Mouse (Mus musculus): ENCODE measurements around the gene Smyd3. TPM values are rescaled to one million over a fixed set of nuclear protein-coding genes. Genes with fewer than 3 reads are reported as not detected.

Gene Smyd3
- polyA plus RNA-seq, 1 experiment from 2014 or later = 13.1 TPM

GRCm38 (mm10) chr1:179136461-179137144 lies 381.2 kb downstream of the Smyd3 start:
- Histone ChIP-seq H3K9me3 (ENCODE audit: control insufficient read depth, low read length) (no peaks in the 10 kb centered on the region; the same call in 1 of the 2 replicates), H3K36me3 (ENCODE audit: control insufficient read depth, insufficient read depth, low read length) (no peaks in the 10 kb centered on the region), H3K4me1 (ENCODE audit: control insufficient read depth, insufficient read depth, low read length) (no peaks in the 10 kb centered on the region), H3K4me2 (no peak overlapping the region), H3K4me3 (ENCODE audit: low read depth, low read length) (no peak overlapping the region), H3K27ac (ENCODE audit: low read depth, low read length) (no peak overlapping the region), H3K27me3 (ENCODE audit: control insufficient read depth, insufficient read depth, low read length) (no peaks in the 10 kb centered on the region), H3K9ac (ENCODE audit: low read length) (no peak overlapping the region)
- WGBS = 72% methylated on average over 14 of the region's 14 CpGs
- no peak for ATAC-seq (ENCODE audit: low FRiP score)
- no peak for DNase-seq (ENCODE audit: low spot score, missing footprints)

- Histone ChIP-seq H3K27me3 (ENCODE audit: control insufficient read depth, insufficient read depth, low read length) (no peaks in the 10 kb centered on the region), H3K4me3 (ENCODE audit: low read depth, low read length) (no peak overlapping the region), H3K27ac (ENCODE audit: low read depth, low read length) (no peak overlapping the region), H3K4me2 (no peak overlapping the region), H3K36me3 (ENCODE audit: control insufficient read depth, insufficient read depth, low read length) (no peaks in the 10 kb centered on the region), H3K9ac (ENCODE audit: low read length) (no peak overlapping the region), H3K9me3 (ENCODE audit: control insufficient read depth, low read length) (no peaks in the 10 kb centered on the region; the same call in 1 of the 2 replicates), H3K4me1 (ENCODE audit: control insufficient read depth, insufficient read depth, low read length) (no peaks in the 10 kb centered on the region)
- 93% methylated on average over 5 of the region's 5 CpGs for WGBS
- ATAC-seq (ENCODE audit: low FRiP score) = no peak
- no peak for DNase-seq (ENCODE audit: low spot score, missing footprints)
Measured at GRCm38 (mm10) chr1:179129995-179130394, 387.8 kb downstream of the Smyd3 start.

GRCm38 (mm10) chr1:179126287-179126686 lies 391.6 kb downstream of the Smyd3 start:
- H3K9me3 ChIP-seq (ENCODE audit: control insufficient read depth, low read length) = no peaks in the 10 kb centered on the region
- H3K4me2 ChIP-seq = no peak overlapping the region
- no peak overlapping the region for H3K9ac ChIP-seq (ENCODE audit: low read length)
- WGBS = 89% methylated on average over 3 of the region's 3 CpGs
- ATAC-seq (ENCODE audit: low FRiP score) (no peak), DNase-seq (ENCODE audit: low spot score, missing footprints) (no peak)
- H3K27me3 ChIP-seq (ENCODE audit: control insufficient read depth, insufficient read depth, low read length) = no peaks in the 10 kb centered on the region
- no peak overlapping the region for H3K27ac ChIP-seq (ENCODE audit: low read depth, low read length)
- no peak overlapping the region for H3K4me3 ChIP-seq (ENCODE audit: low read depth, low read length)
- no peaks in the 10 kb centered on the region for H3K4me1 ChIP-seq (ENCODE audit: control insufficient read depth, insufficient read depth, low read length)
- no peaks in the 10 kb centered on the region for H3K36me3 ChIP-seq (ENCODE audit: control insufficient read depth, insufficient read depth, low read length)

DNA sequence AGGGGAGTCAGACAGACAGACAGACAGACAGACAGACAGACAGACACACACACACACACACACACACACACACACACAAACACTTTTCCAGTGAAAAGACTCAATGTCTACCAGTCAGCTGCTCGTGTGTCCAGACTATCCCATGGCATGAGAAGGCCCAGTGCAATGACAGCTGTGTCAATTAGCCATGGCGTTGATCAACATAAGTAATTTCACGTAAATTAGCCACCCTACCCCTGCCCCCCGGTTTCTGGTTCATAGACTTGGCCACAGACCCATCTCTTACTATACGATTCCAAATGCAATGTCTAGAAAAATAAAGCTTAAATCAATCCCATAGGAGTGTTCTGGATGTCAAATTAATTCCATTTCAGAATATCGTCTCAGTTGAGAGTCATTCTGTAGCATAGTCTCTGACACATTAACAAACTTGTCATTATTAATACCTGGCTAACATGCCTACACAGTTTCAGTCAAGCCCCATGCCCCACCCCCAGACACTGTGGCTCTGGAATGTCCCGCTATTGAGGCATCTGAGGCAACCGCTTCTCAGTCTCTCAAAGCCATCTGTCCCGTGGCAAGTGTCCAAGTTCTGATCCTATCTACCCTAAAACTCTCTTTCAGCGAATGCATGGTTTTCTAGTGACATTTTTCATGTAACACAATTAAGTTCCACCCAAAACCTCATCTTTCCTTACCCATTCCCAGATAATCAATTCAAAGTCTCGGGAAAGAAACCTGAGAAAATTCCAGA lies 395.2 kb downstream of the Smyd3 start:
- Histone ChIP-seq H3K4me3 (ENCODE audit: low read depth, low read length) (no peak overlapping the region), H3K27ac (ENCODE audit: low read depth, low read length) (no peak overlapping the region)
- DNase-seq (ENCODE audit: low spot score, missing footprints) = no peak

DNA sequence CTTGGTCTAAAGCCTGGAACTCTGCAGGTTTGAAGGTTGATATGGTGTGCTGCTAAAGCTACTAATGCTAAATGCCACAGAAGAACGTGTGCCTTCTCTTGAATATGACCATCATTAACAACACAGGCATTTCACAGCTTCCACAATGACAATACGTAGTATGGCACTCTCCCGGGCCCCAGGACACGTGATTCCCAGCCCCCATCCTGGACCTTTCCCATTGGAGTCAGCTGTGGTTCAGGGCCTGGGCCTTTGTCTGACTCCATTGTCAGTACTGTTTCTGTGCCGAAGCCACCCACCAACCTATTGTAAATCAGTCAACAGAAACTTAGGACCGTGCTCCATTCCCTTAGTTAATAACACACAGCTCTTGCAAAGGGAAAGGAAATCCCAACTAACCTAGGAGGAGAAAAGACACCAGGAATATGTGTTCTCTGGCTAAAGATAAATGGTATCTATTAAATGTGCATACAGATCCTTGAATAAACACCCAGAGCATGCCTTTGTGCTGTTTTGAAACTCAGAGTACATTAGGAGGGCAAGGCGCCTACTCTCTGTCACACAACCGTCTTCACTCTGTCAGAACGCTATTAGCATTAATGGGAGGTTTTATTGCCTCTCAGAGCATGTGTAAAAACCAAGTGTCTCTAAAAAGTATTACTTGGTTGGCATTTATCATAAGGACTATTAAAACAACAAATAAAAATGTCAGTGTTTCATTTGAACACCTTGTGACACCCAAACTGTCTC lies 397.4 kb downstream of the Smyd3 start:
- ATAC-seq (ENCODE audit: low FRiP score) = peak; percentile 69; the same call in 1 of the 2 replicates
- Histone ChIP-seq H3K4me1 (ENCODE audit: control insufficient read depth, insufficient read depth, low read length) (peaks cover 8% of the 10 kb centered on the region), H3K36me3 (ENCODE audit: control insufficient read depth, insufficient read depth, low read length) (no peaks in the 10 kb centered on the region), H3K9ac (ENCODE audit: low read length) (no peak overlapping the region; the same call in 1 of the 2 replicates), H3K4me3 (ENCODE audit: low read depth, low read length) (no peak overlapping the region), H3K27me3 (ENCODE audit: control insufficient read depth, insufficient read depth, low read length) (no peaks in the 10 kb centered on the region), H3K4me2 (no peak overlapping the region), H3K27ac (ENCODE audit: low read depth, low read length) (no peak overlapping the region), H3K9me3 (ENCODE audit: control insufficient read depth, low read length) (no peaks in the 10 kb centered on the region)
- no peak for DNase-seq (ENCODE audit: low spot score, missing footprints)
- 45% methylated on average over 9 of the region's 9 CpGs for WGBS

More for the DNA sequence above, 395.2 kb downstream of the Smyd3 start:
- Histone ChIP-seq H3K27me3 (ENCODE audit: control insufficient read depth, insufficient read depth, low read length) (no peaks in the 10 kb centered on the region), H3K4me2 (no peak overlapping the region), H3K36me3 (ENCODE audit: control insufficient read depth, insufficient read depth, low read length) (no peaks in the 10 kb centered on the region), H3K9me3 (ENCODE audit: control insufficient read depth, low read length) (no peaks in the 10 kb centered on the region), H3K9ac (ENCODE audit: low read length) (no peak overlapping the region), H3K4me1 (ENCODE audit: control insufficient read depth, insufficient read depth, low read length) (peaks cover 8% of the 10 kb centered on the region)
- WGBS = 85% methylated on average over 11 of the region's 11 CpGs
- no peak for ATAC-seq (ENCODE audit: low FRiP score)

- H3K9me3 ChIP-seq (ENCODE audit: control insufficient read depth, low read length) = no peaks in the 10 kb centered on the region
- no peak overlapping the region for H3K9ac ChIP-seq (ENCODE audit: low read length)
- no peak overlapping the region for H3K4me3 ChIP-seq (ENCODE audit: low read depth, low read length)
- H3K27ac ChIP-seq (ENCODE audit: low read depth, low read length) = no peak overlapping the region
- peaks cover 8% of the 10 kb centered on the region for H3K4me1 ChIP-seq (ENCODE audit: control insufficient read depth, insufficient read depth, low read length)
- 85% methylated on average over 7 of the region's 7 CpGs for WGBS
- ATAC-seq (ENCODE audit: low FRiP score) (no peak), DNase-seq (ENCODE audit: low spot score, missing footprints) (no peak)
- no peaks in the 10 kb centered on the region for H3K27me3 ChIP-seq (ENCODE audit: control insufficient read depth, insufficient read depth, low read length)
- no peaks in the 10 kb centered on the region for H3K36me3 ChIP-seq (ENCODE audit: control insufficient read depth, insufficient read depth, low read length)
- no peak overlapping the region for H3K4me2 ChIP-seq
Measured at GRCm38 (mm10) chr1:179118673-179119072, 399.2 kb downstream of the Smyd3 start.

GRCm38 (mm10) chr1:179116729-179117663 lies 400.8 kb downstream of the Smyd3 start:
- Histone ChIP-seq H3K4me2 (no peak overlapping the region), H3K36me3 (ENCODE audit: control insufficient read depth, insufficient read depth, low read length) (no peaks in the 10 kb centered on the region), H3K4me1 (ENCODE audit: control insufficient read depth, insufficient read depth, low read length) (peaks cover 8% of the 10 kb centered on the region), H3K4me3 (ENCODE audit: low read depth, low read length) (no peak overlapping the region), H3K9me3 (ENCODE audit: control insufficient read depth, low read length) (no peaks in the 10 kb centered on the region), H3K9ac (ENCODE audit: low read length) (no peak overlapping the region), H3K27ac (ENCODE audit: low read depth, low read length) (no peak overlapping the region), H3K27me3 (ENCODE audit: control insufficient read depth, insufficient read depth, low read length) (no peaks in the 10 kb centered on the region)
- 88% methylated on average over 10 of the region's 10 CpGs for WGBS
- DNase-seq (ENCODE audit: low spot score, missing footprints) (no peak), ATAC-seq (ENCODE audit: low FRiP score) (no peak)

DNA sequence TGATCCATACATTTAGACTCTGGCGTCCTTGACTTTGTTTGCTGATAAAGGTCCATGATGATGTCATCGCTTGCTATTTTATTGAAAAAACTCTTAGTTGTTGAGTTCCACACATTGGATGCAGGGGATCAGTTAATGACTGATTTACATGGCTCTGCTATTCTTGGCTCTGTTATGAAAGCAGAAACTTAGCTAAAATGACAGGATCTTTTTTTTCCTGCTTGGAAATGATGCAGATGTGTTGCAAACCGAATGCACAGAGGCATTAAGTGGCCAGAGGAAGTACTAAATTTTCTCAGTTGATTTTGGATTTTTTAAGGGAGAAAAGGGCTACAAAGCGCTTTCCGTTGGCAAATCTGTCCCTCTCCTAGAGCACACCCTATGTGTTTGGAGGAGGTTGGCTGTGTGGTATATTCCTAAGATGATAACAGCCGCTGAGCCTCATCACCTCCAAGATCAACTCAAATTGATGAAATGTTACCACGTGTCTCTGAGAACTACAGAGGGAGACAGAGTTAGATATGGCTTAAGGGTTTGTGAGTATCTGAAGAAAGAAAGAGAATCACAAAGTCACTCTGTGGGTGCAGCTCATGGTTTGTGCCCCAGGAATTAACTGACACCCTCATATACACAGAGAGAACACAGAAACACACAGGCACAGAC lies 402.9 kb downstream of the Smyd3 start:
- no peaks in the 10 kb centered on the region for H3K9me3 ChIP-seq (ENCODE audit: control insufficient read depth, low read length)
- H3K4me2 ChIP-seq = no peak overlapping the region
- 92% methylated on average over 7 of the region's 7 CpGs for WGBS
- peaks cover 1% of the 10 kb centered on the region; the same call in 1 of the 2 replicates for H3K4me1 ChIP-seq (ENCODE audit: control insufficient read depth, insufficient read depth, low read length)
- DNase-seq (ENCODE audit: low spot score, missing footprints) (no peak), ATAC-seq (ENCODE audit: low FRiP score) (no peak)
- no peaks in the 10 kb centered on the region for H3K36me3 ChIP-seq (ENCODE audit: control insufficient read depth, insufficient read depth, low read length)
- H3K27me3 ChIP-seq (ENCODE audit: control insufficient read depth, insufficient read depth, low read length) = no peaks in the 10 kb centered on the region
- H3K9ac ChIP-seq (ENCODE audit: low read length) = no peak overlapping the region
- no peak overlapping the region for H3K4me3 ChIP-seq (ENCODE audit: low read depth, low read length)
- no peak overlapping the region for H3K27ac ChIP-seq (ENCODE audit: low read depth, low read length)
